Mouse (Mus musculus): ENCODE measurements around the gene Palm2. TPM values are rescaled to one million over a fixed set of nuclear protein-coding genes. Genes with fewer than 3 reads are reported as not detected.

The Palm2 gene
- polyA plus RNA-seq, 2 experiments = 2.7 to 5.3 TPM

DNA sequence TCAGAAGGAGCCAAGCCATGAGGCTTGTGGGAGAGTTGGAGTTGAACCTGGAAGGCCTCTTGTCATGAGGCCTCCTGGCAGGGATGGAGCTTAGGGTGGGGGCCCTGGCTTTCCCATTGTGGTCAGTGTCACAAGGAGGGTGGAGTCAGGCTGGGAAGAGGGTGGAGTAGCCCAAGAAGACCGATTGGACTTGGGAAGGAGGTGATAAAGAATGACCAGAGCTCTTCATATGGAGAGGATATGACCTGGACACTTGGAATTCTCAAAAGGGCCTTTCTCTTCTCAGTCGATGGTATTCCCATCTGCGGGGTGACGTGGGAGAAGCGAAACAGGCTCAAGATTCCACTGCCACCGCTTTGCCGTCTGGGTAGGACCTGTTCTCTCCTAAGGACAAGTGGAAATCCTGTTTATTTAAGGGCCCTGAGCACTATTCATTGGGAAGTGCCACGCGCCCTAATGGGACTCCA is 245.0 kb downstream of the Palm2 start:
- Histone ChIP-seq H3K4me3 (replicated peaks; ENCODE audit: low read length) (no peak overlapping the region), H3K27me3 (ENCODE audit: control insufficient read depth, insufficient read depth, low read length) (no peaks in the 10 kb centered on the region), H3K9me3 (ENCODE audit: control insufficient read depth, low read length) (no peaks in the 10 kb centered on the region), H3K9ac (ENCODE audit: low read depth, low read length, severe bottlenecking) (no peak overlapping the region), H3K4me1 (ENCODE audit: control insufficient read depth, insufficient read depth, low read length) (peaks cover 14% of the 10 kb centered on the region), H3K4me2 (replicated peaks; ENCODE audit: low read depth, low read length, severe bottlenecking) (no peak overlapping the region), H3K36me3 (ENCODE audit: control insufficient read depth, insufficient read depth, low read length) (0 out of 2 replicates have a peak, but pooled peaks cover 3% of the 10 kb centered on the region), H3K27ac (replicated peaks; ENCODE audit: low read depth, low read length) (no peak overlapping the region)
- no peak for ATAC-seq (ENCODE audit: low FRiP score, low read depth)
- 91% methylated on average over 9 of the region's 9 CpGs for WGBS
- no peak for TF ChIP-seq POLR2A (IDR thresholded peaks at IDR 0.05; ENCODE audit: borderline replicate concordance, extremely low read depth, insufficient read depth, insufficient read length)
- no peak for DNase-seq (ENCODE audit: low spot score)

DNA sequence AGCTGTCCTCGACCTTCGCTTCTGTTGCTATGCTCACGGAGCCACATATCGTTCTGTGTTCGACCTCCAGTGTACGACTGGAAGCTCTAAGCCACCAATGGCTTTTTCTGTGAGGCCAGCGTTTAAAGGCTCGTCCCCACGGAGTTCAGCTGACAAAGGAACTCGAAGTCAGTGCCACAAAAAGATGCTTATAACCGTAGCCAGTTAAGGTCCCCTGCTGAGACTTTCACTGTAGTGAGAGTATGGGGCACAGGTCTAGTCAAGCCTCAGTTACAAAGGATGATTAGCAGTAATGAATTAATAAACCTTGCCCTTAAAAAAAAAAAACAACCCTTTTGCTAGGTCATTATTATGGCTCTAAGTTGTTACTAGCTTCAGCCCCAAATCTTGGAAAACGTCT is 246.1 kb downstream of the Palm2 start:
- H3K36me3 ChIP-seq (ENCODE audit: control insufficient read depth, insufficient read depth, low read length) = 0 out of 2 replicates have a peak, but pooled peaks cover 3% of the 10 kb centered on the region
- no peak for TF ChIP-seq POLR2A (IDR thresholded peaks at IDR 0.05; ENCODE audit: borderline replicate concordance, extremely low read depth, insufficient read depth, insufficient read length)
- H3K27me3 ChIP-seq (ENCODE audit: control insufficient read depth, insufficient read depth, low read length) = no peaks in the 10 kb centered on the region
- no peaks in the 10 kb centered on the region for H3K9me3 ChIP-seq (ENCODE audit: control insufficient read depth, low read length)
- 69% methylated on average over 12 of the region's 12 CpGs for WGBS
- no peak for ATAC-seq (ENCODE audit: low FRiP score, low read depth)
- no peak overlapping the region for H3K9ac ChIP-seq (ENCODE audit: low read depth, low read length, severe bottlenecking)
- no peak for DNase-seq (ENCODE audit: low spot score)
- H3K4me2 ChIP-seq (replicated peaks; ENCODE audit: low read depth, low read length, severe bottlenecking) = no peak overlapping the region
- no peak overlapping the region for H3K27ac ChIP-seq (replicated peaks; ENCODE audit: low read depth, low read length)
- no peak overlapping the region for H3K4me3 ChIP-seq (replicated peaks; ENCODE audit: low read length)
- H3K4me1 ChIP-seq (ENCODE audit: control insufficient read depth, insufficient read depth, low read length) = peaks cover 5% of the 10 kb centered on the region; the same call in 1 of the 2 replicates

DNA sequence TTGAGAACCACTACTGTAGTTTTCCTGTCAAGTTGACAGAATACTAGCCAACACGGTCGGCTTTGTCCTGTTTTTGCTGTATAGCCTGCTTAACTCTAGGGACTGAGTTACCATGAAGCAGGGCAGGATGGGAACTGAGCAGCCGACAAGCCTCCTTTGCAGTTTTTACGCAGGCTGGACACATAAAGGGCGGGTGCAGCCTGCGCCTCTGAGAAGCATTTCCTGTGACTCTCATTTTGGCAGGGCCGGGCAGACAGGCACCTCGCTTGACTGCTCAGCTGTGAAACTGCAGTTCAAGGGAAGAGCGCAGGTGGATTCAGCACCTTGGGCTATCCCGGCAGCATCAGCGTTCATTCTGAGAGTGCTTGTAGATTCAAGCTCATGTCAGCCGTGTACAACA is 247.5 kb downstream of the Palm2 start:
- WGBS = 56% methylated on average over 12 of the region's 12 CpGs

DNA sequence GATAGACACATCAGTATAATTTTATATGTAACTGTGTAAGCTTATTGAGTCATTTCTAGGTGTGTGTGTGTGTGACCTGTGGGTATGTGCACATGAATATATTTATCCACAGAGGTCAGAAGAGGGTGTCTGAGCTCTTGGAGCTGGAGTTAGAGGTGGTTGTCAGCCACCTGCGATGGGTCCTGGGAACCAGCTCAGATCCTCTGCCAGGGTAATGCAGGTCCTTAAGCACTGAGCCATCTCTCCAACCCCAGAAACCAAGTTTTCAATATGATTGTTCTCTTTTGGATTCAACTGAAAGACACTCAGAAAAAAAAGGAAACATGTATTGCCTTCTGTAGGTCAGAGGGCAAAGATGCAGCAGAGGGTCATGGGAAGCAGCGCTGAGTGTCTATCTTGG is 248.3 kb downstream of the Palm2 start:
- 95% methylated on average over 2 of the region's 2 CpGs for WGBS
- no peak overlapping the region for H3K4me3 ChIP-seq (replicated peaks; ENCODE audit: low read length)
- ATAC-seq (ENCODE audit: low FRiP score, low read depth) = no peak

More for the DNA sequence above, 247.5 kb downstream of the Palm2 start:
- Histone ChIP-seq H3K27me3 (ENCODE audit: control insufficient read depth, insufficient read depth, low read length) (no peaks in the 10 kb centered on the region), H3K4me1 (ENCODE audit: control insufficient read depth, insufficient read depth, low read length) (0 out of 2 replicates have a peak, but pooled peaks cover 3% of the 10 kb centered on the region), H3K4me2 (replicated peaks; ENCODE audit: low read depth, low read length, severe bottlenecking) (no peak overlapping the region), H3K36me3 (ENCODE audit: control insufficient read depth, insufficient read depth, low read length) (no peaks in the 10 kb centered on the region), H3K9me3 (ENCODE audit: control insufficient read depth, low read length) (no peaks in the 10 kb centered on the region), H3K4me3 (replicated peaks; ENCODE audit: low read length) (no peak overlapping the region), H3K27ac (replicated peaks; ENCODE audit: low read depth, low read length) (no peak overlapping the region), H3K9ac (ENCODE audit: low read depth, low read length, severe bottlenecking) (no peak overlapping the region)
- ATAC-seq (ENCODE audit: low FRiP score, low read depth) (no peak), DNase-seq (ENCODE audit: low spot score) (no peak)
- TF ChIP-seq POLR2A (IDR thresholded peaks at IDR 0.05; ENCODE audit: borderline replicate concordance, extremely low read depth, insufficient read depth, insufficient read length) = no peak

DNA sequence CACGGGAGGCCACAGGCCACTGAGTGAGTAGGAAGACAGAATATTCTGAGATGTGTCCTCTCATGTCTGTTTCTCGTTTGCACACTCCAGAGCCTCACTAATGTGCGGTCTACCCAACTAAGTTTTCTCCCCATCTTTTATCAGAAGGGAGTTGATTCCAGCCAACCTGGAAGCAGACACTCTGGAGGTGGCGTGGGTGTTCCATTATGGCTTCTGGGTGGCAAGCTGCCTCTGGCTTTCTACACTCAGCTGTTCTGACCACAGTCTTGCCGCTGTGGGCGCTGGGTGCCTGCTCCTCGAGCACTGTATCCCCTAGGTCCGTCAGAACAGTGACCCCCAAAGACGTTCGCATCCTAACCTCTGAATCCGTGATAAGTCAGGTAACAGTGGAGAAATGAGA is 248.9 kb downstream of the Palm2 start:
- 83% methylated on average over 11 of the region's 11 CpGs for WGBS
- no peak overlapping the region for H3K4me3 ChIP-seq (replicated peaks; ENCODE audit: low read length)
- no peak overlapping the region for H3K4me2 ChIP-seq (replicated peaks; ENCODE audit: low read depth, low read length, severe bottlenecking)
- no peaks in the 10 kb centered on the region for H3K36me3 ChIP-seq (ENCODE audit: control insufficient read depth, insufficient read depth, low read length)
- H3K9me3 ChIP-seq (ENCODE audit: control insufficient read depth, low read length) = no peaks in the 10 kb centered on the region
- H3K9ac ChIP-seq (ENCODE audit: low read depth, low read length, severe bottlenecking) = no peak overlapping the region
- no peak overlapping the region for H3K27ac ChIP-seq (replicated peaks; ENCODE audit: low read depth, low read length)
- H3K4me1 ChIP-seq (ENCODE audit: control insufficient read depth, insufficient read depth, low read length) = 0 out of 2 replicates have a peak, but pooled peaks cover 3% of the 10 kb centered on the region
- DNase-seq (ENCODE audit: low spot score) = no peak
- no peaks in the 10 kb centered on the region for H3K27me3 ChIP-seq (ENCODE audit: control insufficient read depth, insufficient read depth, low read length)
- ATAC-seq (ENCODE audit: low FRiP score, low read depth) = no peak
- no peak for TF ChIP-seq POLR2A (IDR thresholded peaks at IDR 0.05; ENCODE audit: borderline replicate concordance, extremely low read depth, insufficient read depth, insufficient read length)

More for the DNA sequence above, 248.3 kb downstream of the Palm2 start:
- 0 out of 2 replicates have a peak, but pooled peaks cover 3% of the 10 kb centered on the region for H3K4me1 ChIP-seq (ENCODE audit: control insufficient read depth, insufficient read depth, low read length)
- no peak for DNase-seq (ENCODE audit: low spot score)
- no peaks in the 10 kb centered on the region for H3K9me3 ChIP-seq (ENCODE audit: control insufficient read depth, low read length)
- no peak for TF ChIP-seq POLR2A (IDR thresholded peaks at IDR 0.05; ENCODE audit: borderline replicate concordance, extremely low read depth, insufficient read depth, insufficient read length)
- H3K9ac ChIP-seq (ENCODE audit: low read depth, low read length, severe bottlenecking) = no peak overlapping the region
- H3K27me3 ChIP-seq (ENCODE audit: control insufficient read depth, insufficient read depth, low read length) = no peaks in the 10 kb centered on the region
- no peaks in the 10 kb centered on the region for H3K36me3 ChIP-seq (ENCODE audit: control insufficient read depth, insufficient read depth, low read length)
- H3K4me2 ChIP-seq (replicated peaks; ENCODE audit: low read depth, low read length, severe bottlenecking) = no peak overlapping the region
- no peak overlapping the region for H3K27ac ChIP-seq (replicated peaks; ENCODE audit: low read depth, low read length)

Measured in limb, embryonic 14.5 days (tissue).